Mouse (Mus musculus): ENCODE measurements around the gene Plekha8. TPM values are rescaled to one million over a fixed set of nuclear protein-coding genes. Genes with fewer than 3 reads are reported as not detected.

Plekha8 gene
- total RNA-seq, 2 experiments from 2014 or later: 11.5 to 13.4 TPM

- no peak for DNase-seq (ENCODE audit: low spot score in 2 of 2)
Observed at GRCm38 (mm10) chr6:54693286-54693685, 98.4 kb downstream of the Plekha8 start.

Other genes with a start within 250 kb of the Plekha8 start
- 100 to 1,000 TPM; 281 to 284 TPM for gene Wipf3, start 165.5 kb upstream of the Plekha8 start, total RNA-seq (2021)
- 100 to 1,000 TPM; 134 to 135 TPM for gene Scrn1, start 28.6 kb upstream of the Plekha8 start, total RNA-seq (2021)
- 10 to 100 TPM; 12.5 to 16.6 TPM for gene Fkbp14, start 2.2 kb downstream of the Plekha8 start, total RNA-seq (2021)
- gene Mturn, start 86.5 kb downstream of the Plekha8 start, total RNA-seq (2021): 100 to 1,000 TPM; 164 to 166 TPM
- 10 to 100 TPM; 30.7 to 31.5 TPM for gene Znrf2, start 221.8 kb downstream of the Plekha8 start, total RNA-seq (2021)

Measured in layer of hippocampus, postnatal 14 days (tissue).